Mouse (Mus musculus): ENCODE measurements around the gene Gimap3. TPM values are rescaled to one million over a fixed set of nuclear protein-coding genes. Genes with fewer than 3 reads are reported as not detected.

Gene Gimap3
- polyA plus RNA-seq, 1 experiment from 2014 or later, result 0.08 TPM

Other genes starting within 250 kb of the Gimap3 start
- 9.7 and 11.8 TPM in 2 replicates for gene Atp6v0e2, start 233.2 kb downstream of the Gimap3 start, polyA plus RNA-seq (2015; fragmentation: Nextera tagmentation; extraction: Ambion mirVana)
- 5.8 and 8.8 TPM in 2 replicates for gene Lrrc61, start 216.1 kb downstream of the Gimap3 start, polyA plus RNA-seq (2015; fragmentation: Nextera tagmentation; extraction: Ambion mirVana)
- gene Rarres2, start 198.1 kb downstream of the Gimap3 start, polyA plus RNA-seq (2015; fragmentation: Nextera tagmentation; extraction: Ambion mirVana), result 101 and 114 TPM in 2 replicates
- gene Gm45021, start 181.2 kb downstream of the Gimap3 start, polyA plus RNA-seq (2015; fragmentation: Nextera tagmentation; extraction: Ambion mirVana), result not detected in 2 replicates
- gene Repin1, start 177.0 kb downstream of the Gimap3 start, polyA plus RNA-seq (2015; fragmentation: Nextera tagmentation; extraction: Ambion mirVana), result 30.5 and 32.3 TPM in 2 replicates
- not detected in 2 replicates for gene Gm44965, start 176.9 kb downstream of the Gimap3 start, polyA plus RNA-seq (2015; fragmentation: Nextera tagmentation; extraction: Ambion mirVana)
- gene Zfp775, start 168.8 kb downstream of the Gimap3 start, polyA plus RNA-seq (2015; fragmentation: Nextera tagmentation; extraction: Ambion mirVana), result 6.2 and 7.4 TPM in 2 replicates
- 0.41 and 0.57 TPM in 2 replicates for gene AI854703, start 144.1 kb downstream of the Gimap3 start, polyA plus RNA-seq (2015; fragmentation: Nextera tagmentation; extraction: Ambion mirVana)
- 5.9 and 6.1 TPM in 2 replicates for gene Gimap8, start 123.6 kb downstream of the Gimap3 start, polyA plus RNA-seq (2015; fragmentation: Nextera tagmentation; extraction: Ambion mirVana)
- gene Gimap9, start 94.7 kb downstream of the Gimap3 start, polyA plus RNA-seq (2015; fragmentation: Nextera tagmentation; extraction: Ambion mirVana), result 14.2 and 14.6 TPM in 2 replicates
- gene Gimap4, start 86.3 kb downstream of the Gimap3 start, polyA plus RNA-seq (2015; fragmentation: Nextera tagmentation; extraction: Ambion mirVana), result 53.8 and 58.5 TPM in 2 replicates
- 50.6 and 54.7 TPM in 2 replicates for gene Gimap6, start 62.6 kb downstream of the Gimap3 start, polyA plus RNA-seq (2015; fragmentation: Nextera tagmentation; extraction: Ambion mirVana)
- 3.6 and 4.6 TPM in 2 replicates for gene Gm28053, start 52.2 kb downstream of the Gimap3 start, polyA plus RNA-seq (2015; fragmentation: Nextera tagmentation; extraction: Ambion mirVana)
- gene Gimap7, start 52.2 kb downstream of the Gimap3 start, polyA plus RNA-seq (2015; fragmentation: Nextera tagmentation; extraction: Ambion mirVana), result not detected in 2 replicates
- 46.7 and 51.1 TPM in 2 replicates for gene Gimap1, start 31.8 kb downstream of the Gimap3 start, polyA plus RNA-seq (2015; fragmentation: Nextera tagmentation; extraction: Ambion mirVana)
- 22.3 and 22.4 TPM in 2 replicates for gene Gimap5, start 24.7 kb downstream of the Gimap3 start, polyA plus RNA-seq (2015; fragmentation: Nextera tagmentation; extraction: Ambion mirVana)
- gene Tmem176a, start 70.1 kb upstream of the Gimap3 start, polyA plus RNA-seq (2015; fragmentation: Nextera tagmentation; extraction: Ambion mirVana), result 242 and 258 TPM in 2 replicates
- 450 and 479 TPM in 2 replicates for gene Tmem176b, start 70.6 kb upstream of the Gimap3 start, polyA plus RNA-seq (2015; fragmentation: Nextera tagmentation; extraction: Ambion mirVana)
- 0.30 TPM in 1 of 2 replicates, not detected in the other for gene Aoc1, start 102.0 kb upstream of the Gimap3 start, polyA plus RNA-seq (2015; fragmentation: Nextera tagmentation; extraction: Ambion mirVana)
- gene 1600015I10Rik, start 159.0 kb upstream of the Gimap3 start, polyA plus RNA-seq (2015; fragmentation: Nextera tagmentation; extraction: Ambion mirVana), result not detected in 2 replicates
- gene Doxl2, start 204.1 kb upstream of the Gimap3 start, polyA plus RNA-seq (2015; fragmentation: Nextera tagmentation; extraction: Ambion mirVana), result not detected in 2 replicates
- not detected in 2 replicates for gene Svs1, start 216.0 kb upstream of the Gimap3 start, polyA plus RNA-seq (2015; fragmentation: Nextera tagmentation; extraction: Ambion mirVana)

Data from lung, embryonic 16.5 days (tissue).